Comparison of ENCODE assay signal across 8 mouse cellular contexts in the genomic region with DNA sequence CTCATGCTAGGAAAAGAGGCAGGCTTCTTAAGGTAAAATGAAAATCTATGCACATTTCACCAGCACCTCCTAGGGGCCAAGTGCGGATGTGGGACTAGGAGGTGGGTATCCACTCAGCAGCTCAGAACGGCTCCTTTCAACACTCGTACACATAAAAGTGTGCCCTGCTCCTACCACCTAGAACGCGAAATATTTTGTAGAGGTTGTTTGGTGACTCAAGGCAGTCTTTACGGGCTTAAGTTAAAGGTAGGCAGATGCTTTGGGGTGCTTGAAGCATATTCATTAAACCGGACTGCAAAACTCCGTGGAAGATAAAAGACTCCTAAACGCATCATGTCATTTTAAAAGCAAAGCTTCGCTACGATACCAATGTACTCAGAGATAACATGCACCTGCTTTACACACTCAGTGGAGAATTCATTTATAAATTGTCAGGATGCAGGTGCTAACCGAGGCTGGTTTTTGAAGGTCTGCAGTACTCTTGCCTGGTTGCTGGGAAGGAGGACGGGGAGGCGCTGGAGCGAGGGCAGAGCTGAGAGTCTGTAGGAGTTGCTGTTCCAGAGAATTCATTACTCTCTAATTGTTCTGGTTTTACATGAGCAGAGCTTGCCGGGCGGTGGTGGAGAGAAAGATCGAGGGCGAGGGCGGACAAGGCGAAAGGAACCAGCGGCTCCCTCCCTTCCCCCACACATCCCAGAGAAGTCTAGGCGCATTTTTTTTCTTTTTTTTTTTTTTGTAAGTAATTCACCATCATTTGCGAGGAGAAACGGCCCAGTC. TPM values are rescaled to one million over a fixed set of nuclear protein-coding genes. Genes with fewer than 3 reads are reported as not detected.
DNase-seq lines count a peak whose midpoint lies in the region; ATAC-seq and TF ChIP-seq lines count a peak whose summit lies in the region.

No protein-coding gene starts in this region.

- H3K9ac ChIP-seq in ES-Bruce4 (ENCODE audit: low read depth, poor library complexity, severe bottlenecking): peak overlapping the region; percentile 46
- H3K9ac ChIP-seq in forebrain, postnatal 0 days: peak overlapping the region; percentile 50
- H3K9ac ChIP-seq in hindbrain, embryonic 11.5 days (ENCODE audit: low read depth, low read length): peak overlapping the region; percentile 57

- peak; percentile 38 for TF ChIP-seq CTCF in ES-Bruce4 (IDR thresholded peaks at IDR 0.05; ENCODE audit: low read depth, low read length)
- peak; percentile 85 for TF ChIP-seq CTCF in forebrain, postnatal 0 days (IDR thresholded peaks at IDR 0.05; ENCODE audit: low read depth)

- H3K4me1 ChIP-seq in ES-Bruce4 (ENCODE audit: control insufficient read depth, insufficient read depth, low read length): no peaks in the 10 kb centered on the region
- H3K4me1 ChIP-seq in forebrain, postnatal 0 days (ENCODE audit: insufficient read depth): no peaks in the 10 kb centered on the region
- H3K4me1 ChIP-seq in hindbrain, embryonic 11.5 days (replicated peaks; ENCODE audit: control insufficient read depth, insufficient read depth, low read length): no peaks in the 10 kb centered on the region

- peaks cover 8% of the 10 kb centered on the region for H3K27me3 ChIP-seq in ES-Bruce4 (ENCODE audit: control insufficient read depth, insufficient read depth, low read length, poor library complexity, severe bottlenecking)
- no peaks in the 10 kb centered on the region for H3K27me3 ChIP-seq in forebrain, postnatal 0 days (ENCODE audit: insufficient read depth, low read length)
- H3K27me3 ChIP-seq in hindbrain, embryonic 11.5 days (ENCODE audit: control insufficient read depth, insufficient read depth, low read length): 0 out of 2 replicates have a peak, but pooled peaks cover 2% of the 10 kb centered on the region

- H3K4me3 ChIP-seq in ES-Bruce4 (ENCODE audit: low read depth, low read length): peak overlapping the region; percentile 97
- H3K4me3 ChIP-seq in forebrain, postnatal 0 days (ENCODE audit: low read depth, low read length): peak overlapping the region; percentile 54
- H3K4me3 ChIP-seq in hindbrain, embryonic 11.5 days (ENCODE audit: low read depth, low read length): peak overlapping the region; percentile 61

- under 1% methylated on average over 25 of the region's 25 CpGs for WGBS in forebrain, postnatal 0 days
- under 1% methylated on average over 25 of the region's 25 CpGs for WGBS in hindbrain, embryonic 11.5 days

- ATAC-seq in forebrain, postnatal 0 days: peak; percentile 63
- peak; percentile 36; the same call in 1 of the 2 replicates for ATAC-seq in hindbrain, embryonic 11.5 days (ENCODE audit: low FRiP score)
- ATAC-seq in inflammation-experienced regulatory T-cells, adult 6 months: no peak

- no peak overlapping the region for H3K27ac ChIP-seq in ES-Bruce4 (ENCODE audit: insufficient read depth, low read length)
- H3K27ac ChIP-seq in forebrain, postnatal 0 days (ENCODE audit: low read depth, low read length): peak overlapping the region; percentile 60
- H3K27ac ChIP-seq in hindbrain, embryonic 11.5 days (ENCODE audit: low read depth, low read length): no peak overlapping the region; the same call in 1 of the 2 replicates

- peak; percentile 38 for DNase-seq in adrenal gland, postnatal 25 days
- peak; percentile 87 for DNase-seq in forebrain, postnatal 0 days
- peak; percentile 79 for DNase-seq in hindbrain, embryonic 11.5 days (ENCODE audit: low spot score)
- peak; percentile 30 to 31 for DNase-seq in layer of hippocampus, postnatal 25 days (ENCODE audit: extremely low spot score in 1 of 2, low spot score in 1 of 2)
- peak; percentile 53 for DNase-seq in lung, postnatal 25 days (ENCODE audit: low spot score)
- peak; percentile 77 for DNase-seq in retina, postnatal 1 day

- H3K9me3 ChIP-seq in ES-Bruce4 (replicated peaks; ENCODE audit: control insufficient read depth, insufficient read depth, low read length, poor library complexity, severe bottlenecking): no peaks in the 10 kb centered on the region
- H3K9me3 ChIP-seq in forebrain, postnatal 0 days (ENCODE audit: low read length): no peaks in the 10 kb centered on the region
- H3K9me3 ChIP-seq in hindbrain, embryonic 11.5 days (ENCODE audit: control insufficient read depth, low read length): no peaks in the 10 kb centered on the region

- H3K36me3 ChIP-seq in ES-Bruce4 (ENCODE audit: control insufficient read depth, insufficient read depth, low read length, poor library complexity, severe bottlenecking): no peaks in the 10 kb centered on the region
- H3K36me3 ChIP-seq in forebrain, postnatal 0 days (ENCODE audit: insufficient read depth): no peaks in the 10 kb centered on the region
- no peaks in the 10 kb centered on the region for H3K36me3 ChIP-seq in hindbrain, embryonic 11.5 days (ENCODE audit: control insufficient read depth, insufficient read depth, low read length)

- TF ChIP-seq POLR2A in ES-Bruce4 (IDR thresholded peaks at IDR 0.05; ENCODE audit: insufficient read depth, low read length): no peak

- H3K4me2 ChIP-seq in forebrain, postnatal 0 days (ENCODE audit: low read depth): peak overlapping the region; percentile 97
- peak overlapping the region; percentile 89 for H3K4me2 ChIP-seq in hindbrain, embryonic 11.5 days (replicated peaks; ENCODE audit: low read depth, low read length)

- TF ChIP-seq EP300 in ES-Bruce4 (IDR thresholded peaks at IDR 0.05; ENCODE audit: insufficient read depth, low read depth, low read length): no peak

RNA-seq across cellular contexts. Expression of a gene that starts 1.0 kb away (rescaled TPM):
- 0.15 and 0.24 TPM in 2 replicates for polyA plus RNA-seq in ES-Bruce4 (2011; ENCODE audit: insufficient read depth, insufficient read length, low read depth, missing spikeins)
- total RNA-seq in adrenal gland, postnatal 25 days (2021): 7.0 and 8.5 TPM in 2 replicates
- 10.1 and 11.7 TPM in 2 replicates for total RNA-seq in forebrain, postnatal 0 days (2014; rRNA removed)
- 0.53 and 0.97 TPM in 2 replicates for polyA plus RNA-seq in forebrain, postnatal 0 days (2015; fragmentation: Nextera tagmentation; extraction: Ambion mirVana)
- 0.39 and 0.40 TPM in 2 replicates for polyA plus RNA-seq in hindbrain, embryonic 11.5 days (2014; fragmentation: Nextera tagmentation; extraction: Ambion mirVana)
- total RNA-seq in layer of hippocampus, postnatal 25 days (2021): 10 to 100 TPM in 1 of 2 experiments, 1 to 10 TPM in 1; 7.1 to 10.9 TPM
- not detected for polyA plus RNA-seq in inflammation-experienced regulatory T-cells, adult 6 months (2017; shearing (Covaris generic))

Comparison
In these comparisons a context has a peak if more than half of its experiments do, and no peak if none do; other contexts are left out.
1. DNase-seq: peak in every context shown above with its lines; median percentile 87 in forebrain, postnatal 0 days; 79 in hindbrain, embryonic 11.5 days; 77 in retina, postnatal 1 day; 53 in lung, postnatal 25 days; 38 in adrenal gland, postnatal 25 days; 30 in layer of hippocampus, postnatal 25 days.